Mouse (Mus musculus): Measurements from ENCODE around the gene Rmdn2.

DNA sequence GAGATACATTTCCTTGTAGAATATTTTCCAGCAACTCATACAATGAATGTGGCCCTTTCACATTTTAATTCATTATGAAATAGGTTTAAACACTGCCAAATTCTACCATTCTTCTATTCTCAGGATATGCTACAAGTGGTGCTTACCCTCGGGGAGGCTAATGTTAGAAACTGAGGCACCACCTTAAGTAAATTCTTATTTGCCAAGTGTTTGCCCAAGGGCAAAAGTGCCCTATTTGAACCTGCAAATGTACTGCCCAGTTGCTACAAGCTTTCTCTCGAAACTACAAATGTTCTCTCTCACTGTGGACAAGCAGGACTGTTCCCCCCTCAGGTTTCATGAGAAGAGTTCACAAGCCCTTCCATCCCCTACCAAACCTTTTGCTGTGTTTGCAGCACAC, 5.9 kb upstream of the Rmdn2 start:
- no peak for TF ChIP-seq POLR2A (IDR thresholded peaks at IDR 0.05; ENCODE audit: extremely low read depth, insufficient read depth, low read length)
- no peak for TF ChIP-seq CTCF (IDR thresholded peaks at IDR 0.05; ENCODE audit: extremely low read depth, insufficient read depth, low read length)

All from cortical plate, adult 2 months (tissue).